Mouse (Mus musculus): ENCODE measurements at regions not wholly inside any gene's neighbourhood (a gene's known extent, or its start where the extent isn't known, plus 50 kb on each side); places are given as distances from the start of the nearest gene placed in this dataset.
A peak's percentile ranks its signal among the peaks of the same experiment; 100 is the strongest.

GRCm38 (mm10) chr11:94836347-94836746 lies 53.8 kb upstream of the Tmem92 start:
- no peak overlapping the region for H3K9ac ChIP-seq (ENCODE audit: control insufficient read depth, low read depth, low read length, poor library complexity, severe bottlenecking)
- peaks cover 5 to 7% of the 10 kb centered on the region in 2 experiments for H3K27me3 ChIP-seq (ENCODE audit: control insufficient read depth in 1 of 2, insufficient read depth in 2 of 2, low read length in 2 of 2)
- no peaks in the 10 kb centered on the region for H3K36me3 ChIP-seq (ENCODE audit: control insufficient read depth in 1 of 2, insufficient read depth in 2 of 2, low read length in 2 of 2)
- TF ChIP-seq E2F4 (IDR thresholded peaks at IDR 0.05; ENCODE audit: borderline replicate concordance, low read depth, low read length) (no peak), KAT2A (conservative IDR thresholded peaks at IDR 0.05; ENCODE audit: low read depth, low read length) (no peak), TCF12 (IDR thresholded peaks at IDR 0.05; ENCODE audit: low read depth, low read length) (no peak), TAL1 (IDR thresholded peaks at IDR 0.05; ENCODE audit: low read length) (no peak), GABPA (IDR thresholded peaks at IDR 0.05; ENCODE audit: low read depth, low read length) (no peak), ZC3H11A (IDR thresholded peaks at IDR 0.05; ENCODE audit: low read depth, low read length) (no peak), HCFC1 (IDR thresholded peaks at IDR 0.05; ENCODE audit: low read depth, low read length) (no peak), ZKSCAN1 (IDR thresholded peaks at IDR 0.05; ENCODE audit: low read depth, low read length) (no peak), ETS1 (IDR thresholded peaks at IDR 0.05; ENCODE audit: low read depth, low read length) (no peak), RAD21 (IDR thresholded peaks at IDR 0.05; ENCODE audit: low read depth, low read length) (no peak), POLR2AphosphoS2 (IDR thresholded peaks at IDR 0.05; ENCODE audit: low read length) (no peak), MXI1 (IDR thresholded peaks at IDR 0.05; ENCODE audit: low read depth, low read length) (no peak), SIN3A (IDR thresholded peaks at IDR 0.05; ENCODE audit: low read length) (no peak), SMC3 (IDR thresholded peaks at IDR 0.05; ENCODE audit: low read depth, low read length) (no peak), MAX (IDR thresholded peaks at IDR 0.05; ENCODE audit: low read length) (no peak), NRF1 (IDR thresholded peaks at IDR 0.05; ENCODE audit: insufficient read depth, low read depth, low read length, poor library complexity, severe bottlenecking) (no peak)
- no peaks in the 10 kb centered on the region for H3K4me1 ChIP-seq (ENCODE audit: control insufficient read depth in 1 of 2, insufficient read depth in 2 of 2, low read length in 2 of 2)
- H3K4me3 ChIP-seq (ENCODE audit: control insufficient read depth in 1 of 2, insufficient read depth in 1 of 2, low read depth in 2 of 2, low read length in 2 of 2), result no peak overlapping the region
- H3K27ac ChIP-seq (ENCODE audit: control insufficient read depth, low read depth, low read length), result no peak overlapping the region
- no peaks in the 10 kb centered on the region for H3K9me3 ChIP-seq (replicated peaks; ENCODE audit: insufficient read depth, low read length)
- H3K79me2 ChIP-seq (ENCODE audit: control insufficient read depth, insufficient read depth, low read length, poor library complexity), result no peaks in the 10 kb centered on the region
- no peak for DNase-seq (ENCODE audit: low read depth, low spot score)

- H3K79me2 ChIP-seq (ENCODE audit: control insufficient read depth, insufficient read depth, low read length, poor library complexity), result no peaks in the 10 kb centered on the region
- H3K36me3 ChIP-seq (ENCODE audit: control insufficient read depth in 1 of 2, insufficient read depth in 2 of 2, low read length in 2 of 2), result no peaks in the 10 kb centered on the region
Measured at GRCm38 (mm10) chr11:94832246-94832985, 49.9 kb upstream of the Tmem92 start.

More at GRCm38 (mm10) chr11:94832246-94832985, 49.9 kb upstream of the Tmem92 start:
- Histone ChIP-seq H3K4me1 (ENCODE audit: control insufficient read depth in 1 of 2, insufficient read depth in 2 of 2, low read length in 2 of 2) (no peaks in the 10 kb centered on the region), H3K9me3 (replicated peaks; ENCODE audit: insufficient read depth, low read length) (no peaks in the 10 kb centered on the region), H3K27me3 (ENCODE audit: control insufficient read depth in 1 of 2, insufficient read depth in 2 of 2, low read length in 2 of 2) (peaks cover 15% of the 10 kb centered on the region in 2 experiments), H3K9ac (ENCODE audit: control insufficient read depth, low read depth, low read length, poor library complexity, severe bottlenecking) (no peak overlapping the region), H3K27ac (ENCODE audit: control insufficient read depth, low read depth, low read length) (no peak overlapping the region), H3K4me3 (ENCODE audit: control insufficient read depth in 1 of 2, insufficient read depth in 1 of 2, low read depth in 2 of 2, low read length in 2 of 2) (no peak overlapping the region)
- TF ChIP-seq ZMIZ1 (IDR thresholded peaks at IDR 0.05; ENCODE audit: low read depth, low read length) (no peak), ELF1 (IDR thresholded peaks at IDR 0.05; ENCODE audit: low read depth, low read length) (no peak), BHLHE40 (IDR thresholded peaks at IDR 0.05; ENCODE audit: borderline replicate concordance, low read depth, low read length) (no peak), CTCF (IDR thresholded peaks at IDR 0.05 in 2 of 3, conservative IDR thresholded peaks at IDR 0.05 in 1 of 3; ENCODE audit: control insufficient read depth in 1 of 3, insufficient read depth in 1 of 3, low read depth in 2 of 3, low read length in 3 of 3, poor library complexity in 1 of 3, severe bottlenecking in 1 of 3) (peak; percentile 81 to 96 (median 83)), RAD21 (IDR thresholded peaks at IDR 0.05; ENCODE audit: low read depth, low read length) (peak; percentile 59), SMC3 (IDR thresholded peaks at IDR 0.05; ENCODE audit: low read depth, low read length) (peak; percentile 73), ZC3H11A (IDR thresholded peaks at IDR 0.05; ENCODE audit: low read depth, low read length) (peak; percentile 18)
- DNase-seq (ENCODE audit: low read depth, low spot score), result peak; percentile 62
